9 mouse cellular contexts compared by ENCODE assay signal in the genomic region with DNA sequence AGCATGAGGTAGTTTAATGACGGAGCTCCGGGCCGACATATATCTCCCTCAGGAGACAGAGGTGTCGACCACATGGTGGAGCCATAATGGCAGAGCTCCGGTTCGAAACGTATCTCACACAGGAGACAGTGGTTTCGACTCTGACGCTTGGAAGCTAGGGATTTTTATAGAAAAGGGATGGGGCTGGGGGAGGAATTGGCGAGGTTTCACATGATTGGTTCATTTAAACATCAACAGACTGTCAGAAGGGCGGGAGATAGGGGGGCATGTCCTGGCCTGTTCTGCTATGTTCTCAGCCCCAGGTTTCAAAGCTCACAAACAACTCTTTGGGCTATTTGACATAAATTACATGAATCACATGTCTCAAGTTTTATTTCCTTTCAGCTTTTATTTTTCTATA. TPM values are rescaled to one million over a fixed set of nuclear protein-coding genes. Genes with fewer than 3 reads are reported as not detected.
A peak's percentile ranks its signal among the peaks of the same experiment; 100 is the strongest.
DNase-seq lines count a peak whose midpoint lies in the region; ATAC-seq and TF ChIP-seq lines count a peak whose summit lies in the region.
"Not testable (repeated sequence)": the region's sequence is repeated elsewhere in the genome, so short reads cannot be mapped to it uniquely, and the experiment has no call there.
"Had no signal": no experiment of that assay in that cellular context is flagged by ENCODE, and none has a peak within 500 bp of the region (broad histone marks: within the 10 kb centered on the region; RNA-seq: fewer than 3 reads in every experiment).

No protein-coding gene starts in this region.

- 68% methylated on average over 11 of the region's 11 CpGs for WGBS in embryonic facial prominence, embryonic 10.5 days
- 64% methylated on average over 11 of the region's 11 CpGs for WGBS in hindbrain, embryonic 13.5 days
- 72% methylated on average over 11 of the region's 11 CpGs for WGBS in liver, postnatal 0 days (ENCODE audit: insufficient replicate concordance)
- 67% methylated on average over 11 of the region's 11 CpGs for WGBS in stomach, postnatal 0 days

- H3K4me3 ChIP-seq in G1E (ENCODE audit: low read depth, low read length) (peak overlapping the region; percentile 94), myocyte (peak overlapping the region; percentile 41)
- peak overlapping the region; percentile 100 for H3K4me3 ChIP-seq in embryonic facial prominence, embryonic 10.5 days
- H3K4me3 ChIP-seq in hindbrain, embryonic 13.5 days = peak overlapping the region; percentile 100
- H3K4me3 ChIP-seq in liver, postnatal 0 days (ENCODE audit: low read depth, low read length) = peak overlapping the region; percentile 91
- H3K4me3 ChIP-seq in stomach, postnatal 0 days (ENCODE audit: low read depth, low read length) = peak overlapping the region; percentile 94

- not testable (repeated sequence) for H3K36me3 ChIP-seq in G1E (replicated peaks); embryonic facial prominence, embryonic 10.5 days (replicated peaks); hindbrain, embryonic 13.5 days; liver, postnatal 0 days (replicated peaks; ENCODE audit: insufficient read depth, low read length); myocyte (ENCODE audit: control insufficient read depth, insufficient read depth); stomach, postnatal 0 days (ENCODE audit: control insufficient read depth, insufficient read depth, low read length)

- H3K9me3 ChIP-seq in G1E (replicated peaks) = peaks cover 15% of the 10 kb centered on the region
- H3K9me3 ChIP-seq in embryonic facial prominence, embryonic 10.5 days; hindbrain, embryonic 13.5 days; liver, postnatal 0 days (ENCODE audit: low read length); stomach, postnatal 0 days (ENCODE audit: control insufficient read depth, low read length): not testable (repeated sequence)

- not testable (repeated sequence) for DNase-seq in G1E (ENCODE audit: low spot score); embryonic facial prominence, embryonic 10.5 days (ENCODE audit: low spot score); liver, postnatal 0 days; stomach, postnatal 0 days (ENCODE audit: low spot score)
- peak; percentile 13 to 16 for DNase-seq in frontal cortex, postnatal 10 days (ENCODE audit: low spot score in 2 of 2)
- peak; percentile 14 for DNase-seq in layer of hippocampus, adult 9-11 months

- H3ac ChIP-seq in myocyte (ENCODE audit: control insufficient read depth, insufficient read length) = peak overlapping the region; percentile 88

- peaks cover 30% of the 10 kb centered on the region for H3K4me1 ChIP-seq in G1E (ENCODE audit: insufficient read depth, low read depth, low read length)
- H3K4me1 ChIP-seq in embryonic facial prominence, embryonic 10.5 days = peaks cover 21% of the 10 kb centered on the region
- peaks cover 30% of the 10 kb centered on the region for H3K4me1 ChIP-seq in hindbrain, embryonic 13.5 days (replicated peaks)
- peaks cover 20% of the 10 kb centered on the region for H3K4me1 ChIP-seq in liver, postnatal 0 days (ENCODE audit: insufficient read depth)
- H3K4me1 ChIP-seq in stomach, postnatal 0 days (replicated peaks; ENCODE audit: control insufficient read depth, insufficient read depth) = not testable (repeated sequence)

- ATAC-seq in G1E (ENCODE audit: extremely low read depth, insufficient number of reproducible peaks, low FRiP score, poor library complexity, severe bottlenecking); liver, postnatal 0 days: not testable (repeated sequence)
- peak; percentile 47 for ATAC-seq in hindbrain, embryonic 13.5 days (ENCODE audit: low FRiP score)
- ATAC-seq in stomach, postnatal 0 days (ENCODE audit: low FRiP score, low TSS enrichment) = peak; percentile 2; the same call in 1 of the 2 replicates

- H3K79me2 ChIP-seq in myocyte (ENCODE audit: control insufficient read depth, insufficient read depth) = peaks cover 34% of the 10 kb centered on the region

- not testable (repeated sequence) for H3K27me3 ChIP-seq in G1E (ENCODE audit: insufficient read depth, low read length); embryonic facial prominence, embryonic 10.5 days (replicated peaks; ENCODE audit: low read depth, poor library complexity, severe bottlenecking); hindbrain, embryonic 13.5 days; liver, postnatal 0 days (ENCODE audit: insufficient read depth, low read length); myocyte (ENCODE audit: control insufficient read depth, insufficient read depth, insufficient read length); stomach, postnatal 0 days (ENCODE audit: control insufficient read depth, insufficient read depth, low read length)

- not testable (repeated sequence) for TF ChIP-seq CTCF in G1E (IDR thresholded peaks at IDR 0.05; ENCODE audit: low read depth, low read length); liver, postnatal 0 days (IDR thresholded peaks at IDR 0.05; ENCODE audit: low read depth)
- TF ChIP-seq CTCF in stomach, postnatal 0 days (IDR thresholded peaks at IDR 0.05; ENCODE audit: low read depth) = peak; percentile 39; the same call in 1 of the 2 replicates

- not testable (repeated sequence) for TF ChIP-seq EP300 in liver, postnatal 0 days (IDR thresholded peaks at IDR 0.05; ENCODE audit: low read depth); stomach, postnatal 0 days (optimal IDR thresholded peaks at IDR 0.05)

- peak overlapping the region; percentile 93 for H3K27ac ChIP-seq in embryonic facial prominence, embryonic 10.5 days (replicated peaks)
- peak overlapping the region; percentile 97 for H3K27ac ChIP-seq in hindbrain, embryonic 13.5 days
- H3K27ac ChIP-seq in liver, postnatal 0 days (ENCODE audit: low read depth) = peak overlapping the region; percentile 98
- H3K27ac ChIP-seq in stomach, postnatal 0 days (replicated peaks) = peak overlapping the region; percentile 100

- H3K9ac ChIP-seq in hindbrain, embryonic 13.5 days = peak overlapping the region; percentile 99
- H3K9ac ChIP-seq in liver, postnatal 0 days (replicated peaks) = peak overlapping the region; percentile 92; the same call in 1 of the 2 replicates
- peak overlapping the region; percentile 32 for H3K9ac ChIP-seq in stomach, postnatal 0 days (ENCODE audit: low read length)

- not testable (repeated sequence) for TF ChIP-seq POLR2A in myocyte (IDR thresholded peaks at IDR 0.05; ENCODE audit: insufficient read length, low read depth)

- peak overlapping the region; percentile 93 for H3K4me2 ChIP-seq in hindbrain, embryonic 13.5 days
- H3K4me2 ChIP-seq in liver, postnatal 0 days (ENCODE audit: low read depth, low read length) = peak overlapping the region; percentile 83
- peak overlapping the region; percentile 72 for H3K4me2 ChIP-seq in myocyte (ENCODE audit: low read depth)
- H3K4me2 ChIP-seq in stomach, postnatal 0 days (replicated peaks; ENCODE audit: low read depth) = peak overlapping the region; percentile 84

RNA-seq across cellular contexts. Expression of a gene that starts 0.5 kb away (rescaled TPM):
- total RNA-seq in G1E (2014; fragmentation: Nextera tagmentation) (8.0 and 10.2 TPM in 2 replicates), G1E (2017) (18.8 and 22.7 TPM in 2 replicates)
- polyA plus RNA-seq in G1E (2012) (29.9 and 42.8 TPM in 2 replicates), myocyte (2012; fragmentation: generic; extraction: Trizol) (8.2 TPM)
- polyA plus RNA-seq in embryonic facial prominence, embryonic 10.5 days (2016; fragmentation: Nextera tagmentation; extraction: Ambion mirVana) = 10.3 and 10.6 TPM in 2 replicates
- 8.2 and 8.7 TPM in 2 replicates for polyA plus RNA-seq in hindbrain, embryonic 13.5 days (2015; fragmentation: Nextera tagmentation; extraction: Ambion mirVana)
- 4.0 and 4.4 TPM in 2 replicates for polyA plus RNA-seq in liver, postnatal 0 days (2015; fragmentation: Nextera tagmentation; extraction: Ambion mirVana)
- polyA plus RNA-seq in stomach, postnatal 0 days (2015; fragmentation: Nextera tagmentation; extraction: Ambion mirVana) = 5.4 and 5.8 TPM in 2 replicates

RNA-seq across cellular contexts. Expression of a gene that starts 15.4 kb away (rescaled TPM):
- total RNA-seq in G1E (2014; fragmentation: Nextera tagmentation) = 1.7 TPM in 1 of 2 replicates, not detected in the other
- total RNA-seq in G1E (2017) = 0.55 TPM in 1 of 2 replicates, not detected in the other
- 0.06 and 0.10 TPM in 2 replicates for polyA plus RNA-seq in G1E (2012)
- polyA plus RNA-seq in embryonic facial prominence, embryonic 10.5 days (2016; fragmentation: Nextera tagmentation; extraction: Ambion mirVana) = 0.38 and 0.66 TPM in 2 replicates
- polyA plus RNA-seq in hindbrain, embryonic 13.5 days (2015; fragmentation: Nextera tagmentation; extraction: Ambion mirVana) = 2.0 and 2.3 TPM in 2 replicates
- not detected in 2 replicates for polyA plus RNA-seq in liver, postnatal 0 days (2015; fragmentation: Nextera tagmentation; extraction: Ambion mirVana)
- 0.16 TPM for polyA plus RNA-seq in myocyte (2012; fragmentation: generic; extraction: Trizol)
- polyA plus RNA-seq in stomach, postnatal 0 days (2015; fragmentation: Nextera tagmentation; extraction: Ambion mirVana) = not detected in 2 replicates
- total RNA-seq: common myeloid progenitor, adult 5-6 weeks had no signal

RNA-seq across cellular contexts. Expression of a gene that starts 46.0 kb away (rescaled TPM):
- total RNA-seq in G1E (2014; fragmentation: Nextera tagmentation) = not detected in 2 replicates
- not detected in 2 replicates for total RNA-seq in G1E (2017)
- not detected in 2 replicates for polyA plus RNA-seq in G1E (2012)
- 1.0 and 1.2 TPM in 2 replicates for polyA plus RNA-seq in embryonic facial prominence, embryonic 10.5 days (2016; fragmentation: Nextera tagmentation; extraction: Ambion mirVana)
- 0.65 and 0.79 TPM in 2 replicates for polyA plus RNA-seq in hindbrain, embryonic 13.5 days (2015; fragmentation: Nextera tagmentation; extraction: Ambion mirVana)
- polyA plus RNA-seq in liver, postnatal 0 days (2015; fragmentation: Nextera tagmentation; extraction: Ambion mirVana) = 0.09 and 0.11 TPM in 2 replicates
- 0.31 TPM for polyA plus RNA-seq in myocyte (2012; fragmentation: generic; extraction: Trizol)
- polyA plus RNA-seq in stomach, postnatal 0 days (2015; fragmentation: Nextera tagmentation; extraction: Ambion mirVana) = 0.38 and 0.49 TPM in 2 replicates

RNA-seq across cellular contexts. Expression of a gene that starts 51.4 kb away (rescaled TPM):
- total RNA-seq in G1E (2014; fragmentation: Nextera tagmentation) = 34.1 and 41.9 TPM in 2 replicates
- 59.5 and 64.9 TPM in 2 replicates for total RNA-seq in G1E (2017)
- polyA plus RNA-seq in G1E (2012) = 12.7 and 14.0 TPM in 2 replicates
- 48.3 and 50.9 TPM in 2 replicates for polyA plus RNA-seq in embryonic facial prominence, embryonic 10.5 days (2016; fragmentation: Nextera tagmentation; extraction: Ambion mirVana)
- 40.9 and 46.8 TPM in 2 replicates for polyA plus RNA-seq in hindbrain, embryonic 13.5 days (2015; fragmentation: Nextera tagmentation; extraction: Ambion mirVana)
- polyA plus RNA-seq in liver, postnatal 0 days (2015; fragmentation: Nextera tagmentation; extraction: Ambion mirVana) = 109 and 119 TPM in 2 replicates
- polyA plus RNA-seq in myocyte (2012; fragmentation: generic; extraction: Trizol) = 13.0 TPM
- 47.9 and 49.7 TPM in 2 replicates for polyA plus RNA-seq in stomach, postnatal 0 days (2015; fragmentation: Nextera tagmentation; extraction: Ambion mirVana)

RNA-seq across cellular contexts. Expression of a gene that starts 52.9 kb away (rescaled TPM):
- total RNA-seq in G1E (2014; fragmentation: Nextera tagmentation) (not detected in 2 replicates), G1E (2017) (0.16 and 0.23 TPM in 2 replicates)
- polyA plus RNA-seq in G1E (2012) (not detected in 2 replicates), myocyte (2012; fragmentation: generic; extraction: Trizol) (0.11 TPM)
- polyA plus RNA-seq in embryonic facial prominence, embryonic 10.5 days (2016; fragmentation: Nextera tagmentation; extraction: Ambion mirVana) = 7.6 and 8.3 TPM in 2 replicates
- polyA plus RNA-seq in hindbrain, embryonic 13.5 days (2015; fragmentation: Nextera tagmentation; extraction: Ambion mirVana) = 7.1 and 7.9 TPM in 2 replicates
- polyA plus RNA-seq in liver, postnatal 0 days (2015; fragmentation: Nextera tagmentation; extraction: Ambion mirVana) = 0.08 and 0.17 TPM in 2 replicates
- 3.7 and 3.9 TPM in 2 replicates for polyA plus RNA-seq in stomach, postnatal 0 days (2015; fragmentation: Nextera tagmentation; extraction: Ambion mirVana)

Comparison
In these comparisons a context has a peak if more than half of its experiments do, and no peak if none do; other contexts are left out.
1. H3K4me3 ChIP-seq: peak in every context shown above with its lines; median percentile 100 in embryonic facial prominence, embryonic 10.5 days; 100 in hindbrain, embryonic 13.5 days; 94 in G1E; 94 in stomach, postnatal 0 days; 91 in liver, postnatal 0 days; 41 in myocyte.
2. H3K9ac ChIP-seq: peak in every context shown above with its lines; median percentile 99 in hindbrain, embryonic 13.5 days; 92 in liver, postnatal 0 days; 32 in stomach, postnatal 0 days.